Mouse (Mus musculus): ENCODE results near the gene Psmb10. TPM values are rescaled to one million over a fixed set of nuclear protein-coding genes. Genes with fewer than 3 reads are reported as not detected.

The Psmb10 gene
- total RNA-seq, 2 experiments from 2014 or later: 66.5 to 155 TPM

Other genes with a start within 250 kb of the Psmb10 start
- gene Acd, start 237.3 kb downstream of the Psmb10 start, total RNA-seq (2015): 40.1 and 56.7 TPM in 2 replicates
- gene Acd, start 237.3 kb downstream of the Psmb10 start, total RNA-seq (2017): 21.4 and 28.1 TPM in 2 replicates
- gene Pard6a, start 237.3 kb downstream of the Psmb10 start, total RNA-seq (2015): 5.8 and 7.1 TPM in 2 replicates
- 16.2 and 23.9 TPM in 2 replicates for gene Pard6a, start 237.3 kb downstream of the Psmb10 start, total RNA-seq (2017)
- not detected in 2 replicates for gene 4933405L10Rik, start 230.8 kb downstream of the Psmb10 start, total RNA-seq (2015)
- not detected in 2 replicates for gene 4933405L10Rik, start 230.8 kb downstream of the Psmb10 start, total RNA-seq (2017)
- 12.7 and 13.0 TPM in 2 replicates for gene Enkd1, start 230.2 kb downstream of the Psmb10 start, total RNA-seq (2015)
- gene Enkd1, start 230.2 kb downstream of the Psmb10 start, total RNA-seq (2017): 10.4 and 13.9 TPM in 2 replicates
- 0.74 and 1.0 TPM in 2 replicates for gene Gfod2, start 179.8 kb downstream of the Psmb10 start, total RNA-seq (2015)
- 1.4 and 4.2 TPM in 2 replicates for gene Gfod2, start 179.8 kb downstream of the Psmb10 start, total RNA-seq (2017)
- gene Ranbp10, start 111.1 kb downstream of the Psmb10 start, total RNA-seq (2015): 12.6 and 13.2 TPM in 2 replicates
- gene Ranbp10, start 111.1 kb downstream of the Psmb10 start, total RNA-seq (2017): 7.7 and 9.2 TPM in 2 replicates
- gene Tsnaxip1, start 110.7 kb downstream of the Psmb10 start, total RNA-seq (2015): not detected in 2 replicates
- not detected in 2 replicates for gene Tsnaxip1, start 110.7 kb downstream of the Psmb10 start, total RNA-seq (2017)
- 18.3 and 21.2 TPM in 2 replicates for gene Cenpt, start 85.2 kb downstream of the Psmb10 start, total RNA-seq (2015)
- 14.4 and 20.1 TPM in 2 replicates for gene Cenpt, start 85.2 kb downstream of the Psmb10 start, total RNA-seq (2017)
- gene Thap11, start 83.3 kb downstream of the Psmb10 start, total RNA-seq (2015): 30.9 and 32.4 TPM in 2 replicates
- 25.1 and 28.5 TPM in 2 replicates for gene Thap11, start 83.3 kb downstream of the Psmb10 start, total RNA-seq (2017)
- gene Nutf2, start 77.9 kb downstream of the Psmb10 start, total RNA-seq (2015): 261 and 316 TPM in 2 replicates
- gene Nutf2, start 77.9 kb downstream of the Psmb10 start, total RNA-seq (2017): 26.3 and 49.1 TPM in 2 replicates
- gene Edc4, start 57.6 kb downstream of the Psmb10 start, total RNA-seq (2015): 13.2 and 17.1 TPM in 2 replicates
- 27.6 and 33.2 TPM in 2 replicates for gene Edc4, start 57.6 kb downstream of the Psmb10 start, total RNA-seq (2017)
- gene Nrn1l, start 44.9 kb downstream of the Psmb10 start, total RNA-seq (2015): 0.57 TPM in 1 of 2 replicates, not detected in the other
- gene Nrn1l, start 44.9 kb downstream of the Psmb10 start, total RNA-seq (2017): not detected in 2 replicates
- gene Pskh1, start 38.0 kb downstream of the Psmb10 start, total RNA-seq (2015): 13.4 and 14.8 TPM in 2 replicates
- gene Pskh1, start 38.0 kb downstream of the Psmb10 start, total RNA-seq (2017): 19.9 and 20.2 TPM in 2 replicates
- gene Ctrl, start 4.6 kb downstream of the Psmb10 start, total RNA-seq (2015): 0.22 and 3.2 TPM in 2 replicates
- 2.2 TPM in 1 of 2 replicates, not detected in the other for gene Ctrl, start 4.6 kb downstream of the Psmb10 start, total RNA-seq (2017)
- gene Lcat, start 4.9 kb upstream of the Psmb10 start, total RNA-seq (2015): 0.83 TPM in 1 of 2 replicates, not detected in the other
- gene Lcat, start 4.9 kb upstream of the Psmb10 start, total RNA-seq (2017): 0.12 TPM in 1 of 2 replicates, not detected in the other
- 2.0 and 3.5 TPM in 2 replicates for gene Slc12a4, start 27.7 kb upstream of the Psmb10 start, total RNA-seq (2015)
- gene Slc12a4, start 27.7 kb upstream of the Psmb10 start, total RNA-seq (2017): 7.7 and 8.4 TPM in 2 replicates
- not detected in 2 replicates for gene Dpep3, start 41.0 kb upstream of the Psmb10 start, total RNA-seq (2015)
- gene Dpep3, start 41.0 kb upstream of the Psmb10 start, total RNA-seq (2017): not detected in 2 replicates
- gene Dus2, start 52.9 kb upstream of the Psmb10 start, total RNA-seq (2015): 7.9 and 12.0 TPM in 2 replicates
- gene Dus2, start 52.9 kb upstream of the Psmb10 start, total RNA-seq (2017): 10.8 and 20.3 TPM in 2 replicates
- gene Dpep2nb, start 67.5 kb upstream of the Psmb10 start, total RNA-seq (2015): not detected in 2 replicates
- not detected in 2 replicates for gene Dpep2nb, start 67.5 kb upstream of the Psmb10 start, total RNA-seq (2017)
- 8.6 and 12.0 TPM in 2 replicates for gene Ddx28, start 73.4 kb upstream of the Psmb10 start, total RNA-seq (2015)
- 18.2 and 20.8 TPM in 2 replicates for gene Ddx28, start 73.4 kb upstream of the Psmb10 start, total RNA-seq (2017)
- gene Nfatc3, start 120.4 kb upstream of the Psmb10 start, total RNA-seq (2015): 112 and 126 TPM in 2 replicates
- 25.2 and 32.7 TPM in 2 replicates for gene Nfatc3, start 120.4 kb upstream of the Psmb10 start, total RNA-seq (2017)
- not detected in 2 replicates for gene Esrp2, start 198.5 kb upstream of the Psmb10 start, total RNA-seq (2015)
- gene Esrp2, start 198.5 kb upstream of the Psmb10 start, total RNA-seq (2017): not detected in 2 replicates
- 18.6 and 20.1 TPM in 2 replicates for gene Pla2g15, start 212.0 kb upstream of the Psmb10 start, total RNA-seq (2015)
- gene Pla2g15, start 212.0 kb upstream of the Psmb10 start, total RNA-seq (2017): 16.0 and 18.8 TPM in 2 replicates
- gene Slc7a6, start 230.4 kb upstream of the Psmb10 start, total RNA-seq (2015): 25.3 and 32.8 TPM in 2 replicates
- 20.8 and 27.6 TPM in 2 replicates for gene Slc7a6, start 230.4 kb upstream of the Psmb10 start, total RNA-seq (2017)